Mouse (Mus musculus) CD4-positive, CD25-positive, alpha-beta regulatory T cell, adult 2 months (primary cell): ENCODE measurements around the gene Ly6g6f.

ENCODE experiments used
- DNase-seq: peaks from one replicate; pipeline ENCODE4 v3.0.0-alpha.2; 2012; ENCODE audit warnings: low read depth, low spot score

The Ly6g6f gene

DNA sequence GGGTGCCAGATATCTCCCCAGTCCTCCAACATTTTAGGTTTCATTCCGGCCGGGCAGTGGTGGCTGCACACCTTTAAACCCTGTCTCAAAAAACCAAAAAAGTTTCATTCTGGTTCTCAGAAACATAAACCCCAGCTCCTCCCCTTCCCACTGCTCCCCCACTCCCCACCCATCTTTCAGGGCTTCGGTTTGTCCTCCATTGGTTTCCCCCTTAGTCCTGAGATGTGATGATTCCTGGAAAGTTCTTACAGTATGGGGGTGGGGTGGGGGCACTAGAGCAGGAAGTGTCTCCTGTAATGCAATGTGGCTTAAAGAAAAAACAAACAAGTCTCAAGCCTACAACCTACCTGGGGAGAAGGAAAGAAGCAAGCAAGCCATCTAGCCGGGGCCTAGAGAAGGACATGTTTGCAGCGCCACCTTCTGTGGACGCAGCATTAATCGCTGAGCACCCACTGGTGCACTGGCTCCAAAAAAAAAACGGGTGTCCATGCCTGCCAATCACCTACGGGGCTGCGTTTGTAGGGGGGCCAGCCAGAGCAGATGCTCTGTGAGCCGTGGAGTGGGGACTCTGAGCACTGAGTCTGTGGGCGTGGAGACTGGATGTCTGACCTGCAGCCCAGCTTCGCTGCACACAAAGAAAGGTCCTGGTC lies 20.5 kb upstream of the Ly6g6f start:
- DNase-seq, result peak; percentile 63

DNA sequence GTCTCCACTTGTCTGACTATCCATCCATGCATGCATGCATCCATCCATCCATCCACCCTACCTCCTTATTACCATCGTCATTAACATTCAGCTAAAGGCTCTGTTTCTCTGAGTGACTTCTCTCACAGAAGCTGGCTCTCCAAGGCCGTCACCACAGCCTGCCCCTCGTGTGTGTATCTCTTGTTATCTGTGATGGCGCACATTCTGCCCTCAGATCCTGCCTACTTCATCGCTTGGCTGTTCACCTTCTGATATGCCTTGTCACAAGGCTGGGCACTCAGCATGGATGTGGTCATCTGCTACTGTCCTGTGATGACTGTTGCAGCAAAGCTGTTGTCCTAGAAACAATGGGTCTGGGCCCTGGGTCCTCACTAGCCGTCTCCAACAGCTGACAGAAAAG lies 19.3 kb upstream of the Ly6g6f start:
- no peak for DNase-seq

DNA sequence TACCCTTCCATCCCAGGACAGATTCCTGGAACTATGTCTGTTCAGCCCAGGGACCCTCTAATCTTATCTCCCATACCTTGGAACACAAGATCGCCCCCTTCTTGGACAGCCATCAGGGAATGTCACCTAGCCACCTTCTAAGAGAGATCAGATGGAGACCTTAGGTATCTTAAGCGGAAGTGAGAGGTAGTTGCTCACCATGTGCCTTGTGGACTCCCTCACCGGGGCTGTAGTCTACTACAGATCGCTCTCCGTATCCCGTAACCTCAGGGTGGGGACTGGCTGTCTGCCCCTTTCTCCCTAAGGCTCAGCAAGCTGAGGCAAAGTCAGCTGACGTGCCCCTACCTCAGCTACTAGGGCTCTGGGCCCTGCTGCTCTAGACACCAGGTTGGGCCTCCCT lies 18.7 kb upstream of the Ly6g6f start:
- no peak for DNase-seq

DNA sequence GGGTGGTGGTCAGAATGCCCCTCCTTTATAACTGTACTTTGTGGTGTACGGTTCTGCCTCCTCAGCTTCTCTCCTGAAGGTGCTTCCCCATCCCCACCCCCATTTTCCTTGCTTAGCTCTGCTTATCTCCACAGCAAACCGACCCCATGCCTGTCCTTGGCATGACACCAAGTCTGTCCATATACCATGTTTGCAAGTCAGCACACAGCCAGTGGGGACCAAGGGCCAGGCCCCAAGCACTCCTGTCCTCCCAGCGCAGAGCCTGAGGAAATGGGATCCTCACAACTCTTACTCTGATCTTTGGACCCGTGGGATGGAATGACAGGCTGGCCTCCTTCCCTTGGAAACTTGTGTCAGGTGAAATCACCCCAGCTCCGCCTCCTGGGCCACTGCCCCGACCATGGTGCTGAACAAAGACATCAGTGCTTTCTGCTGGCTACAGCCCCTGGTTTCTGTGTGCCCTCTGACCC lies 17.8 kb upstream of the Ly6g6f start:
- no peak for DNase-seq

DNA sequence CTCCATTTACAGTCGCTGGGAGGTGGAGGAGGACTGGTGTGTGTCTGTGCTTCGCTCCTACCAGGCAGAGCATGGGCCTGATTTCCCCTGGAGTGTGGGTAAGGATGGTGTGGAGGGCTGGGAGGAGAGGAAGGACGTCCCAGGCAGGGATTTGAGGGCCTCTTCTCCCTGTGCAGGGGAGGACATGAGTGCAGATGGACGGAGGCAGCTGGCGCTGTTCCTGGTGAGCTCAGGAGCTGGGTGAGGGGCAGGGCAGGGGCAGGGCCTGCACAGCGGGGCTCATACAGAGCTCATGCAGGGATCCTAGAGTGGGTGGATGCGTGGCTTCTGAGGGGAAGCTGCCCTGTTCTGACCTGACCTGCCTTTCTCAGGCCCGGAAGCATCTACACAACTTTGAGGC lies 16.9 kb upstream of the Ly6g6f start:
- no peak for DNase-seq

DNA sequence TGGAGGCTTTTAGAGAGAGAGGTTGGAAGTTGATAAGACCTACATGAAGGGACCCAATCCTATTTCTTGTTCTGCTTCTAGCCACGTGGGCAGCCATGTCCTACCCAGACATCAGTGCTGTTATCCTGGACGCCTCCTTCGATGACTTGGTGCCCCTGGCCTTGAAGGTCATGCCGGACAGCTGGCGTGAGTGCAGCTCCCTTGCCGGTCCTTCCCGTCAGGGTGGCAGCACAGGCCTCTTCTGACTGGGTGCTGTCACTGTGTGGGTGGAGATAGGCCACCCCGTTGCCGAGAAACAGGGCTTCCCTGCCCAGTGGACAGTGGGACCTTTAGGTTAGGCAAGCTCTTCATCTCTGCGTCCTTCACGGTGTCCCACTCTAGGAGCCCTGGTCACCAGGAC lies 15.8 kb upstream of the Ly6g6f start:
- no peak for DNase-seq

- DNase-seq, result no peak
These were observed 14.9 kb upstream of the Ly6g6f start for GRCm38 (mm10) chr17:35100196-35100765.

- DNase-seq, result no peak
These were observed 11.8 kb upstream of the Ly6g6f start for GRCm38 (mm10) chr17:35097164-35097655.

DNA sequence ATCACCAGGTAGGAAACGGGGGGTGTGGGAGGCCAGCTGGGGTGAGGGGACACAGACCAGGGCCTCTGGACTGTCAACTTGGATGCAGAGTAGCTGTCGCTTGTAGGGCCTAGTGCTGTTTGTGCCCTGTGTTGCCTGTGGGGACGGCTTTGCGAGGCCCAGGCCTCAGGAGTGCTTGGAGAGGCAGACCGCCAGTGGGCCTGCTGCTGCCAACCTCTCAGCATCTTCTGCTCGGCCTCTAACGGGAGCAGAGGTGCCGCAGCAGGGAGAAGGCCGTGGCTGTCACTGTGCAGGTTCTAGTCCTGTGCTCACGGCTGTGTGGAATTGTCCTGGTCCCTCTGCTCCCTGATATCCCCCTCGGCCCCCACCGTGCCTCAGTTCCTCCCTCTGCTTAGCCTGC lies 11.2 kb upstream of the Ly6g6f start:
- DNase-seq, result no peak

DNA sequence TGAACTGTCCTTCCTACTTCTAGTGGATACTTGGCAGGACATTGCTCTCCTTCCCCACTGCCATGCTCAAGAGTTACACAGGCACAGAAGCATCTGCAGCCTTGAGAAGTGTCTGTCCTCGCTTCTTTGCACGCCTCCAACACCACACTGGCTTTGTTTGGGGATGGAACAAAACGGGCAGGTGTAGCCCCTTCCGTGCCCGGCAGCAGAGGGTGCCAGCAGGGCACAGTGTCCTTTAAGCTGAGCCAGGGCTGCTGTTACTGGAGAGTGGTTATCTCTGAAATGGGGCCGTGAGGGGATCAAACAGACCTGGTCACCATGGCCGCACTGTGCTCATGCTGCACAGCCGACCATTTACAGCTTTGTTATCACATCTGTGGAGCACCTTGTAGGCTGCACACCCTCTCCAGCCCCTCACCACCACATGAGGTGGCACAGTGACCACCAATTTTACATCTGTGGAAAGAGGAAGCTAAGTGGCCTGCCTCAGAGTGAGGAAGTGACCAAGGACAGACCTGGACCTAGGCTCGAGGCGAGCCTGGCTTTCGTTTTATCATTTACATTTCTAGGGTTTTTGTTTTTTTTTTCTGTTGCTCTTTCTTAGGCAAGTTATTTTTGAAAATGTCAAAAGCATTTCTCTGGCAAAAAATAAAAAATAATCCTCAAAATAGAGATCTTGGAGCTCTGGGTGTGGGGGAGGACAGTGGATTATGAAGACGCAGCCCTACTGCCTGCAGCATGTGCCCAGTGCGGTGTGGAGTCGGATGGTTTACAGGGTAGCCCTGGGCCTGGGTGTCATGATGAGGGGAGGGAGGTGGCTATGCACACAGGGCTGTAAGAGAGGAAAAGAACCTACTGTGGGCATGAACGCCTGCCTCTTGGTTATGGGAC lies 9.3 kb upstream of the Ly6g6f start:
- DNase-seq, result no peak

DNA sequence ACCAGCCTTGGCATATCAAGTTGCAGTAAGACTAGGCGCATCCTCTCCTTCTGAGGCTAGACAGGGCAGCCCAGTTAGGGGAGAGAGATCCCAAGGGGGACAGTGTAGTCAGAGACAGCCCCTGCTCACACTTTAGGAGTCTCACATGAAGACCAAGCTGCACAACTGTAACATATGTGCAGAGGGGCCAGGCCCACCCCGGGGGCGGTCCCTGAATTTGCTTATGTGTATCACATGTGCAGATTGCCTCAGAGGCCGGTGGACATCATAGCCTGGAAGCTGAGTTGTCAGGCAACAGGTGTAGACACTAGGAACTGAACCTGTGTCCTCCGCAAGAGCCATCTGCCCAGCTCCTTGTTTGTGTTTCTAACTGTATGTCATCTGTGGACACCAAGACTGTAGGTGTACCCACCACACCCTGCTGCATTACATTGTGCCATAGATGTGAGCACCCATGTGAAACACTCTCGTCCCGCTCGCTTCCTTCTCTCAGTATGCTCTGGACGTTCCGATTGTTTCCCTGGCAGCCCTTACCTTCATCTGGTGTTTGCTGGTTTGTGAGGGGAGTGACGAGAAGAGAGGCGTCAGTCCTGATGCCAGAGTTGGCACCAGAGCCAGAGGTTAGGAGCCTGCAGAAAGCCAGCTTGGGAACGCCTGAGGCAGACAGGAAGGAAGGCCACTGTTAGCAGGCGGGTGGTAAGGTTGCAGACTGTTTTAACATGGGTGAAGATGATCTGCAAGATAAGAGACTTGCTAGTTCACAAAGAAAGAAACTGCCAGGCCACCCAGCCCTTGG lies 7.2 kb upstream of the Ly6g6f start:
- no peak for DNase-seq

GRCm38 (mm10) chr17:35090166-35090932 lies 4.9 kb upstream of the Ly6g6f start:
- DNase-seq, result no peak

GRCm38 (mm10) chr17:35088825-35089644 lies 3.6 kb upstream of the Ly6g6f start, which contains the start of gene Abhd16a:
Abhd16a (plus strand) TSS chr17:35089263.
- DNase-seq, result peak; percentile 96

DNA sequence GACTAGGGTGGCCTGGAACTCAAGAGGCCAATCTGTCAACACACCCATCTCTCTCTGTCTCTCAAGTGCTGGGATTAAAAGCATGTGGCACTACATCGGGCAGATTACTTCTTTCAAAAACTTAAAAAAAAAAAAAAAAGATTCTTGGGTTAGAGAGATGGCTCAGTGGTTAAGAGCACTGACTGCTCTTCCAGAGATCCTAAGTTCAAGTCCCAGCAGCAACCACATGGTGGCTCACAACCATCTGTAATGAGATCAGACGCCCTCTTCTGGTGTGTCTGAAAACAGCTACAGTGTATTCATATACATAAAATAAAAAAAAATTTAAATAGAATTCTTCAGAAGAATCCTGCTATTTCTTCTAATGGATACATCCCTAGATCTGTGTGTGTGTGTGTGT lies 2.7 kb upstream of the Ly6g6f start:
- DNase-seq, result peak; percentile 37

- DNase-seq, result no peak
These were observed 1.4 kb downstream of the Ly6g6f start for GRCm38 (mm10) chr17:35083929-35084497.

- DNase-seq, result no peak
These were observed 2.4 kb downstream of the Ly6g6f start for GRCm38 (mm10) chr17:35082841-35083576.

GRCm38 (mm10) chr17:35080710-35081109 lies 4.7 kb downstream of the Ly6g6f start:
- DNase-seq, result no peak

- DNase-seq, result no peak
These were observed 5.2 kb downstream of the Ly6g6f start for GRCm38 (mm10) chr17:35080248-35080647.

GRCm38 (mm10) chr17:35079778-35080177 lies 5.6 kb downstream of the Ly6g6f start:
- no peak for DNase-seq
